Mouse (Mus musculus) urinary bladder, postnatal 0 days (tissue): ENCODE measurements around the gene Ppp5c. TPM values are rescaled to one million over a fixed set of nuclear protein-coding genes. Genes with fewer than 3 reads are reported as not detected.

Experiments used
- polyA plus RNA-seq: library from polyadenylated mRNA; unstranded; fragments of >200 nt; fragmentation: Nextera tagmentation; extraction: Ambion mirVana; gene quantifications from 2 replicates; pipeline ENCODE4 v1.2.1, GENCODE M21; 2015

Gene Ppp5c
- 42.1 and 43.1 TPM in 2 replicates for polyA plus RNA-seq

DNA sequence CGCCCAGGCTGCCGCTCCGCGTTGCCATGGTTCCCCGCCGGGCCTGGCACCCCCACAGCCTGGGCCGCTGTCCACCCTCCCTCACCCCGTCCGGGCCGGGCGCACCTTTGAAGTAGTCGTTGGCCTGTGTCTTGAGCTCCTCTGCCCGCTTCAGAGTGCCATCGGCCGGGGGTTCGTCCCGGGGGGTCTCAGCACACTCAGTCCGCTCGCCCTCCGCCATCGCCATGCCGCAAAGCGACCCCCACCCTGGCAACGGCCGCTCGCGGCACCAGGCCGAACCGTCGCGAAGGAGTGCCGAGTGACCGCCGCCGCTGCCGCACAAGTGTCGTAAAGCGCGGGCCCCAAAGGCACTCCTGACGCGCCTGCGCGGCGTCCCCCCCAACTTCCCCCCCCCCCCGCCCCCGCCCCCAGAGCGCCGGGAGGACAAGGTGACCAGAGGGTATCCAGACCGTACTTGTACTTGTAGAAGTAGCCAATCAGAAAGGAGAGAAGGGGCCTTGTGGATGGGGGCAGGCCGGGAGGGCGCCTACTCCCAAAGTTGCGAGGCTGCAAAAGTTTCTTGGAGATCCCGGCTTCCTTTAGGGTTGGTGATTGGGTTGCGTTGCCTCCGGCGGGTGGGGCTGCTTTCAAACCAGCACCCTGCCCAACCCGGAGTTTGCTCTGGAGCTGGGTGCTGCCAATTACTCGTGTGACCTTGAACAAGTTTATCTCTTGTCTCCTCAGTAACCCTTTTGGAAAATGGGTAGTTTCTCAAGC, at the start of gene Ppp5c:
Gene Ppp5c (minus strand): TSS at position 337 of the 756 bp plus-strand sequence.

GRCm38 (mm10) chr7:17073904-17074615, 46.3 kb upstream of the Ppp5c start, which contains the start of gene Psg16:
Psg16 (plus strand) TSS chr7:17074040.

DNA sequence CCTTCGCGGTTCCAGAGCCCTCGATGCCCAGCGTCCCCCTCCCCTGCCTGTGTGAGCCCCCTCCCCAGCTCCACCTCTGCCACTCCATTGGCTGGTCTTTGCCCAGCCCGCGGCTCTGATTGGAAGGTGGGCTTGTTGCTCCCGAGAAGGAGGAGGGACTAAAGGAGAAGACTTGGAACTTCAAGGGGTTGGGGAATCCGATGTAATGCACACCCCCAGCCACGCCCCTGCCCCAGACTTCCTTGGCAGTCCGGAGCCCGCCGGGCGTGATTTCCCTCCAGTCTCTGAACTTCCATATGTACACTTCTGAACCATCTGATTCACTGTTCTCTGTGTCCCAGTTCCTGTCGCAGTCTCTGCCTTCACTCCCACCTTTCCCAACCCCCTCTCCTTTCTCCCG, 34.7 kb upstream of the Ppp5c start, which contains the start of gene Hif3a:
Gene Hif3a (minus strand): TSS at position 39 of the 400 bp plus-strand sequence.

GRCm38 (mm10) chr7:16992451-16992807, 35.3 kb downstream of the Ppp5c start, which contains the start of gene Ccdc8:
Ccdc8 (plus strand) TSS chr7:16992708.

DNA sequence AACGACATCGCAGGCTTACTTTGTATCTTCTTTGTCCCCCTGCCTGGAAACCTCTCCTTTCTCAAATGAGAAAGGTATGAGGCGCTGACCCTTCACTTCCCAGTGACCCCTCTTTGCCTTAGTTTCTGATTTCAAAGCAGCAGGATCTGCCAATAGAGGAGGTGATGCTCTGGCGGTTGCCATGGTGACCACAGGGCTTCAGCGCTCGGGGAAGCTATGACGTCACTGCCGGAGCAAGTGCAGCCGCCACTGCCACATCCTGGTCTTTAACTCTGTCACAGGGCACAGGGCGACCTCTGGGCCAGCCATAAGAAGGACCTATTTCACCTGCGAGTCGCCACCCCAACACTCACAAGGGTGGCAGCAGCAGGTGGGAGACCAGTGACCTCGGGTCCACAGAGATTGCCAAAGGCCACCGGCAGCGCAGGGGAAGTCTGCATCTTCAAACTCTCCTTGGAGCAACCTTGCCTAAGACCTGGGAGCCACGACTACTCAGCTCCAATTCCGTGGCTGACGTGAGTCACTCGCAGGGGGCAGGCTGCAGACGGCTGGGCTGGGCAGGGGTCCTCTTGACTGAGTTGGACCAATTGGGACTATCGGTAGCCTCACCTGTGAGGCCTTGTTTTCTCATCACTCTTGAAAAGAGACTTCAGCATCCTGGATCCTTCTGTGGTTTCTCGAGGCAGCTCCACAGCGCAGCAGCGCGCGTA, 44.7 kb downstream of the Ppp5c start, which contains the start of gene Gm42372:
Gene Gm42372 (plus strand): TSS at position 228 of the 710 bp plus-strand sequence.

DNA sequence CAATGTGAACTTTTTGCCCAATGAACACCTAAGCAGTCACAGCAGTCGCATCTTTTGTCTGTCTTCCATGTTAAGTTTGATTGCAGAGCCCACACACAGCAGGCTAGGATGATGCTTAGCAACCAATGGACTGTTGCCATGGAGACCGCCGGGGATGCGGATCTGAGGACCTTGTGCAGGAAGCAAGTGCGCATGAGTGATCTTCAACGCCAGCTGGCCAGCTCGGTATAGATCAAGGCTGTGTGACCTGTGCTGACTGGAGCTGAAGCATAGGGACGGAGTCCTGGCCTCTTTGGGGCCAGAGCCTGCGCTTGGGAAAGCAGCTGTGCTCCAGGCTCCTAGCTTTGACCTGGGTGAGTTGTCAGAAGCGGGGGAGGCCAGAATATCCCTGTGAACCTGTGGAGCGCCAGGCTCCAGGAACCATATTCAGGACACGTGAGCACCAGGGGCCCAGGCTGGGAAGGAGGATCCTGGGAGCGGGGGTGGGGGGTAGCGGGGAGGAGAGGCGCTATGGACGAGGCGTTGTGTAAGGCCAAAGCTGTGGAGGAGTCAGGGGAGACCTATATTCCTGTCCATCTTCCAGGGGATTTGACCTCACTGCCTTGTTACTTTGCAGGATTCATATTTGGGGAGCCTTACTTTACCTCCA, 68.1 kb downstream of the Ppp5c start, which contains the start of gene Pnmal1:
Gene Pnmal1 (plus strand): TSS at position 141 of the 649 bp plus-strand sequence.

Other genes starting within 250 kb of the Ppp5c start
- gene Slc1a5, start 246.6 kb downstream of the Ppp5c start, polyA plus RNA-seq = 67.1 and 67.9 TPM in 2 replicates
- gene Strn4, start 212.0 kb downstream of the Ppp5c start, polyA plus RNA-seq = 52.7 and 60.9 TPM in 2 replicates
- gene Fkrp, start 211.2 kb downstream of the Ppp5c start, polyA plus RNA-seq = 19.3 and 24.5 TPM in 2 replicates
- 6.1 and 8.0 TPM in 2 replicates for gene Prkd2, start 185.0 kb downstream of the Ppp5c start, polyA plus RNA-seq
- 6.9 and 7.3 TPM in 2 replicates for gene Dact3, start 152.6 kb downstream of the Ppp5c start, polyA plus RNA-seq
- gene Gng8, start 136.1 kb downstream of the Ppp5c start, polyA plus RNA-seq = 8.4 and 9.0 TPM in 2 replicates
- 1.0 and 1.7 TPM in 2 replicates for gene Ptgir, start 121.4 kb downstream of the Ppp5c start, polyA plus RNA-seq
- 49.1 and 59.2 TPM in 2 replicates for gene Calm3, start 103.8 kb downstream of the Ppp5c start, polyA plus RNA-seq
- gene Pnmal2, start 83.2 kb downstream of the Ppp5c start, polyA plus RNA-seq = 0.87 and 1.3 TPM in 2 replicates
- 0.07 TPM in 1 of 2 replicates, not detected in the other for gene Pnmal1, start 68.2 kb downstream of the Ppp5c start, polyA plus RNA-seq
- gene Gm42372, start 44.8 kb downstream of the Ppp5c start, polyA plus RNA-seq = not detected in 2 replicates
- gene Ccdc8, start 35.2 kb downstream of the Ppp5c start, polyA plus RNA-seq = 6.5 and 6.6 TPM in 2 replicates
- gene Hif3a, start 34.5 kb upstream of the Ppp5c start, polyA plus RNA-seq = 8.8 and 11.8 TPM in 2 replicates
- 0.07 and 0.10 TPM in 2 replicates for gene Psg16, start 46.1 kb upstream of the Ppp5c start, polyA plus RNA-seq
- not detected in 2 replicates for gene Ceacam3, start 122.4 kb upstream of the Ppp5c start, polyA plus RNA-seq
- not detected in 2 replicates for gene Psg29, start 175.6 kb upstream of the Ppp5c start, polyA plus RNA-seq